Mouse (Mus musculus): ENCODE data around the gene Nckap5l. TPM values are rescaled to one million over a fixed set of nuclear protein-coding genes. Genes with fewer than 3 reads are reported as not detected.
A peak's percentile ranks its signal among the peaks of the same experiment; 100 is the strongest.

Gene Nckap5l
- polyA plus RNA-seq, 2 experiments = 14.1 to 24.4 TPM

GRCm38 (mm10) chr15:99501292-99502260 lies 44.0 kb upstream of the Nckap5l start:
- 0 out of 2 replicates have a peak overlapping the region, but pooled peaks have one; percentile 13 for H3K4me2 ChIP-seq (replicated peaks; ENCODE audit: low read depth, low read length, severe bottlenecking)

GRCm38 (mm10) chr15:99500320-99500719 lies 42.8 kb upstream of the Nckap5l start:
- Histone ChIP-seq H3K9ac (ENCODE audit: low read depth, low read length, severe bottlenecking) (no peak overlapping the region), H3K36me3 (ENCODE audit: control insufficient read depth, insufficient read depth, low read length) (no peaks in the 10 kb centered on the region), H3K4me2 (replicated peaks; ENCODE audit: low read depth, low read length, severe bottlenecking) (no peak overlapping the region), H3K27me3 (ENCODE audit: control insufficient read depth, insufficient read depth, low read length) (no peaks in the 10 kb centered on the region), H3K9me3 (ENCODE audit: control insufficient read depth, low read length) (no peaks in the 10 kb centered on the region), H3K4me3 (replicated peaks; ENCODE audit: low read length) (no peak overlapping the region), H3K4me1 (ENCODE audit: control insufficient read depth, insufficient read depth, low read length) (peaks cover 29% of the 10 kb centered on the region), H3K27ac (replicated peaks; ENCODE audit: low read depth, low read length) (no peak overlapping the region)
- DNase-seq (ENCODE audit: low spot score) = no peak
- WGBS = 23% methylated on average over 5 of the region's 5 CpGs
- TF ChIP-seq POLR2A (IDR thresholded peaks at IDR 0.05; ENCODE audit: borderline replicate concordance, extremely low read depth, insufficient read depth, insufficient read length) = no peak
- ATAC-seq (ENCODE audit: low FRiP score, low read depth) = no peak

More at GRCm38 (mm10) chr15:99501292-99502260, 44.0 kb upstream of the Nckap5l start:
- H3K27me3 ChIP-seq (ENCODE audit: control insufficient read depth, insufficient read depth, low read length) = no peaks in the 10 kb centered on the region
- DNase-seq (ENCODE audit: low spot score) (peak; percentile 39), ATAC-seq (ENCODE audit: low FRiP score, low read depth) (0 out of 2 replicates have a peak, but pooled peaks have one; percentile 1)
- no peaks in the 10 kb centered on the region for H3K36me3 ChIP-seq (ENCODE audit: control insufficient read depth, insufficient read depth, low read length)
- no peak for TF ChIP-seq POLR2A (IDR thresholded peaks at IDR 0.05; ENCODE audit: borderline replicate concordance, extremely low read depth, insufficient read depth, insufficient read length)
- peaks cover 29% of the 10 kb centered on the region for H3K4me1 ChIP-seq (ENCODE audit: control insufficient read depth, insufficient read depth, low read length)
- H3K4me3 ChIP-seq (replicated peaks; ENCODE audit: low read length) = no peak overlapping the region
- H3K27ac ChIP-seq (replicated peaks; ENCODE audit: low read depth, low read length) = 0 out of 2 replicates have a peak overlapping the region, but pooled peaks have one; percentile 67
- WGBS = 43% methylated on average over 20 of the region's 20 CpGs
- no peak overlapping the region for H3K9ac ChIP-seq (ENCODE audit: low read depth, low read length, severe bottlenecking)
- H3K9me3 ChIP-seq (ENCODE audit: control insufficient read depth, low read length) = no peaks in the 10 kb centered on the region

- Histone ChIP-seq H3K9ac (ENCODE audit: low read depth, low read length, severe bottlenecking) (no peak overlapping the region), H3K4me1 (ENCODE audit: control insufficient read depth, insufficient read depth, low read length) (peaks cover 29% of the 10 kb centered on the region), H3K36me3 (ENCODE audit: control insufficient read depth, insufficient read depth, low read length) (no peaks in the 10 kb centered on the region), H3K4me3 (replicated peaks; ENCODE audit: low read length) (no peak overlapping the region), H3K27ac (replicated peaks; ENCODE audit: low read depth, low read length) (no peak overlapping the region), H3K9me3 (ENCODE audit: control insufficient read depth, low read length) (no peaks in the 10 kb centered on the region), H3K27me3 (ENCODE audit: control insufficient read depth, insufficient read depth, low read length) (no peaks in the 10 kb centered on the region), H3K4me2 (replicated peaks; ENCODE audit: low read depth, low read length, severe bottlenecking) (no peak overlapping the region)
- ATAC-seq (ENCODE audit: low FRiP score, low read depth) = no peak
- 45% methylated on average over 6 of the region's 6 CpGs for WGBS
- DNase-seq (ENCODE audit: low spot score) = no peak
- TF ChIP-seq POLR2A (IDR thresholded peaks at IDR 0.05; ENCODE audit: borderline replicate concordance, extremely low read depth, insufficient read depth, insufficient read length) = no peak
Measured at GRCm38 (mm10) chr15:99499726-99500125, 42.2 kb upstream of the Nckap5l start.

GRCm38 (mm10) chr15:99498781-99499180 lies 41.2 kb upstream of the Nckap5l start:
- Histone ChIP-seq H3K27ac (replicated peaks; ENCODE audit: low read depth, low read length) (no peak overlapping the region), H3K36me3 (ENCODE audit: control insufficient read depth, insufficient read depth, low read length) (no peaks in the 10 kb centered on the region), H3K4me1 (ENCODE audit: control insufficient read depth, insufficient read depth, low read length) (peaks cover 27% of the 10 kb centered on the region), H3K4me2 (replicated peaks; ENCODE audit: low read depth, low read length, severe bottlenecking) (no peak overlapping the region), H3K9ac (ENCODE audit: low read depth, low read length, severe bottlenecking) (no peak overlapping the region), H3K4me3 (replicated peaks; ENCODE audit: low read length) (no peak overlapping the region), H3K9me3 (ENCODE audit: control insufficient read depth, low read length) (no peaks in the 10 kb centered on the region), H3K27me3 (ENCODE audit: control insufficient read depth, insufficient read depth, low read length) (no peaks in the 10 kb centered on the region)
- DNase-seq (ENCODE audit: low spot score) (no peak), ATAC-seq (ENCODE audit: low FRiP score, low read depth) (no peak)
- WGBS = 61% methylated on average over 4 of the region's 4 CpGs
- no peak for TF ChIP-seq POLR2A (IDR thresholded peaks at IDR 0.05; ENCODE audit: borderline replicate concordance, extremely low read depth, insufficient read depth, insufficient read length)

GRCm38 (mm10) chr15:99498356-99498755 lies 40.8 kb upstream of the Nckap5l start:
- H3K4me3 ChIP-seq (replicated peaks; ENCODE audit: low read length) = no peak overlapping the region
- H3K36me3 ChIP-seq (ENCODE audit: control insufficient read depth, insufficient read depth, low read length) = no peaks in the 10 kb centered on the region
- DNase-seq (ENCODE audit: low spot score) (no peak), ATAC-seq (ENCODE audit: low FRiP score, low read depth) (no peak)
- no peak for TF ChIP-seq POLR2A (IDR thresholded peaks at IDR 0.05; ENCODE audit: borderline replicate concordance, extremely low read depth, insufficient read depth, insufficient read length)
- no peak overlapping the region for H3K4me2 ChIP-seq (replicated peaks; ENCODE audit: low read depth, low read length, severe bottlenecking)
- WGBS = 72% methylated on average over 4 of the region's 4 CpGs
- no peak overlapping the region for H3K27ac ChIP-seq (replicated peaks; ENCODE audit: low read depth, low read length)
- no peak overlapping the region for H3K9ac ChIP-seq (ENCODE audit: low read depth, low read length, severe bottlenecking)
- peaks cover 27% of the 10 kb centered on the region for H3K4me1 ChIP-seq (ENCODE audit: control insufficient read depth, insufficient read depth, low read length)
- H3K27me3 ChIP-seq (ENCODE audit: control insufficient read depth, insufficient read depth, low read length) = no peaks in the 10 kb centered on the region
- no peaks in the 10 kb centered on the region for H3K9me3 ChIP-seq (ENCODE audit: control insufficient read depth, low read length)
